Mouse (Mus musculus) ES-Bruce4 (cell line): ENCODE results near the gene Med10. TPM values are rescaled to one million over a fixed set of nuclear protein-coding genes. Genes with fewer than 3 reads are reported as not detected.

Source experiments
- H3K27ac ChIP-seq: 2 replicates; pipeline ENCODE4 v1.5.1; 2012; ENCODE audit warnings: low read length, inconsistent platforms; ENCODE audit not compliant: insufficient read depth
- H3K27me3 ChIP-seq: 2 replicates; pipeline ENCODE4 v1.6.1; 2012; ENCODE audit warnings: mild to moderate bottlenecking, low read length, inconsistent platforms; ENCODE audit not compliant: control insufficient read depth, poor library complexity, insufficient read depth, severe bottlenecking
- H3K36me3 ChIP-seq: 2 replicates; pipeline ENCODE4 v1.6.1; 2012; ENCODE audit warnings: inconsistent platforms, mild to moderate bottlenecking, low read length, moderate library complexity; ENCODE audit not compliant: control insufficient read depth, poor library complexity, insufficient read depth, severe bottlenecking
- H3K4me1 ChIP-seq: one replicate; pipeline ENCODE4 v1.8.1; 2011; ENCODE audit warnings: low read length; ENCODE audit not compliant: control insufficient read depth, insufficient read depth
- H3K4me3 ChIP-seq: 2 replicates; pipeline ENCODE4 v1.5.1; 2011; ENCODE audit warnings: low read depth, mild to moderate bottlenecking, low read length
- H3K9ac ChIP-seq: 2 replicates; pipeline ENCODE4 v1.6.1; 2012; ENCODE audit warnings: low read depth, mild to moderate bottlenecking, inconsistent platforms; ENCODE audit not compliant: poor library complexity, severe bottlenecking
- H3K9me3 ChIP-seq: replicated peaks from 2 replicates; pipeline ENCODE4 v1.6.1; 2012; ENCODE audit warnings: mild to moderate bottlenecking, low read length, inconsistent platforms; ENCODE audit not compliant: control insufficient read depth, poor library complexity, insufficient read depth, severe bottlenecking
- CTCF ChIP-seq: IDR thresholded peaks from one replicate; pipeline ENCODE4 v1.8.1; 2011; ENCODE audit warnings: low read depth, low read length
- EP300 ChIP-seq: IDR thresholded peaks from 2 replicates; pipeline ENCODE4 v1.6.1; 2011; ENCODE audit warnings: low read depth, low read length; ENCODE audit not compliant: insufficient read depth
- POLR2A ChIP-seq: IDR thresholded peaks from one replicate; pipeline ENCODE4 v1.8.1; 2011; ENCODE audit warnings: low read length; ENCODE audit not compliant: insufficient read depth
- polyA plus RNA-seq: library from polyadenylated mRNA; stranded (reverse); fragments of >200 nt; gene quantifications from 2 replicates; pipeline ENCODE4 v1.2.4, GENCODE M21; 2011; ENCODE audit warnings: low read depth; ENCODE audit not compliant: missing spikeins, insufficient read depth, insufficient read length

The Med10 gene
- 38.8 and 45.1 TPM in 2 replicates for polyA plus RNA-seq

DNA sequence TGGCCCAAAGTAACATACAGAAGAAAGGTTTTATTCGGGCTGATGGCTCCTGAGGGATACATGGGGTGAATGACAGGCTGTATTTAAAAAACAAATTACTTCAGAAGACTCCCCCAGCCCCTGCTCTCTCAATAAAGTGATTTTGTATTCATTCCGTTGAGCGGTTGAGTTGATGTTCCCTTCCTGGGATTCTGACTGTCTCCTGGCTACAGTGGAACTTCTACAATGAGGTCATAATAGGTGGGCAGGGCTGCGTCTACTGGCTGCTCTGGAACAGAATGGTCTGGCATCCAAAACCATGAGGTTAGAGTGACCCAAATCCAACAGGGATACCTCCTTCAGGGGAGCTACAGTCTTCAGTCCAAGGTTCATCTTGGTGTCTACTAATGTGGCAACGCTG is at the start of gene Med10:
Gene Med10, plus strand, starts transcription at position 301 of the 400 bp plus-strand sequence.
- Histone ChIP-seq H3K9me3 (no peaks in the 10 kb centered on the region), H3K4me1 (no peaks in the 10 kb centered on the region), H3K27me3 (no peaks in the 10 kb centered on the region; the same call in 1 of the 2 replicates), H3K36me3 (no peaks in the 10 kb centered on the region), H3K4me3 (no peak within 1 kb of the TSS), H3K9ac (no peak within 1 kb of the TSS), H3K27ac (no peak within 1 kb of the TSS)
- TF ChIP-seq CTCF (no peak), EP300 (no peak), POLR2A (no peak)

DNA sequence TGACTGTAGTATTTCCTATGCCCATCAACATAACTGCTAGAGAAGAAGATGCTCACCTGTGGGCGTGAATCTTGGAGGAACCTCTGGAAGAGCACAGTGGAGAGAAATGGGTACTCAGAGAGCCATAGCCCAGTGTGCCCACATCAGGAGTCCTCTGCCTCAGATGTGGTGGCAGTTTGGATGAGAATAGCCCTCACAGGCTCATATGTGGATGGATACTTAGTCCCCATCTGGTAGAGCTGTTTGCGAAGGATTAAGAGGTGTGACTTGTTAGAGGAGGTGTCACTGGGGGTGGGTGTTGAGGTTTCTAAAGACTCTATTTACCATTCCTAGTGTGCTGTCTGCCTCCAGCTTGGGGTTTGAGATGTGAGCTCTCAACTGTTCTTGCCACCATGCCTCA is 49.3 kb upstream of the Med10 start:
- H3K27ac ChIP-seq: no peak overlapping the region
- no peaks in the 10 kb centered on the region for H3K36me3 ChIP-seq
- no peak overlapping the region for H3K9ac ChIP-seq
- H3K9me3 ChIP-seq: no peaks in the 10 kb centered on the region
- H3K27me3 ChIP-seq: no peaks in the 10 kb centered on the region
- TF ChIP-seq CTCF: no peak
- no peak for TF ChIP-seq POLR2A
- no peak for TF ChIP-seq EP300
- no peaks in the 10 kb centered on the region for H3K4me1 ChIP-seq
- no peak overlapping the region for H3K4me3 ChIP-seq

DNA sequence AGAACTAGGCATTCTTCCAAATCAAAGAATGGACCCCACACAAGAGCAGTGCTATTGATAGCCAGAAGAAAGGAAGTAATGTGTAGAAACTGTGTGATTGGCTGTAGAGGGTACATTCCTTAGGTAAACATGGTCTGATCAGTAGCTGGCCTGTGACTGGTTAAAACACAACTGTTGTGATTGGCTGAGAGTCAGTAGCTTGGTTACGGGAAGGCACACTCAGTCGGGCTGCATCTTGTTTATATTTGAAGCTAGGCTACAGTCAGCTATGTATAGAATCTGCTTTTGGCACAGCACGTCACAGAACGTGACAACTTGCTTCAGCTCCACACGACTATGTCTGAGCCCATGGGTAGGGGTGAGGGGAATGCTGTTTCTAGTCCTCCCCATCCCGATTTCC is 43.2 kb upstream of the Med10 start:
- Histone ChIP-seq H3K9me3 (no peaks in the 10 kb centered on the region), H3K27ac (no peak overlapping the region), H3K4me3 (no peak overlapping the region), H3K36me3 (no peaks in the 10 kb centered on the region), H3K27me3 (no peaks in the 10 kb centered on the region), H3K4me1 (no peaks in the 10 kb centered on the region), H3K9ac (no peak overlapping the region)
- TF ChIP-seq CTCF (no peak), POLR2A (no peak), EP300 (no peak)

DNA sequence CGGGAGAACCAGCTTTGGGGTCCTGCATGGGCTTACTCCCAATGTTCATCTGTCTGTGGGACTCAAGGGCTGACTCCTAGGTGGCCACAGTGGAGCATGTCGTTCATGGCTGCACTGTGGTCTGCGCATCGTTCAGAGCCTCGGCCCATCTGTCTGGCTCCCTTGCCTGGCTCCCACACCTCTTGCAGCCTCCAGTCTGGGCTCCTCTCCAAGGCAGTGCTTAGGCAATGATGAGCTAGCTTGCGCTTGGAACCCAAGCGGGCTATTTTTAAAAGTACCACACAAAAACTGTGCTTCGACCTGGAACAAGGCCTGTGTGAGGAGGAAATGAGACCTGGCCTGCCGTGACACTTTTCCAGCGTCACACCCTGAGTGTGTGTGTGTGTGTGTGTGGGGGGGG is 40.8 kb upstream of the Med10 start:
- H3K4me1 ChIP-seq: no peaks in the 10 kb centered on the region
- no peak overlapping the region for H3K4me3 ChIP-seq
- no peak overlapping the region for H3K27ac ChIP-seq
- H3K9ac ChIP-seq: no peak overlapping the region
- TF ChIP-seq POLR2A: no peak
- TF ChIP-seq CTCF: no peak
- no peak for TF ChIP-seq EP300
- no peaks in the 10 kb centered on the region for H3K9me3 ChIP-seq
- H3K36me3 ChIP-seq: no peaks in the 10 kb centered on the region
- H3K27me3 ChIP-seq: no peaks in the 10 kb centered on the region

DNA sequence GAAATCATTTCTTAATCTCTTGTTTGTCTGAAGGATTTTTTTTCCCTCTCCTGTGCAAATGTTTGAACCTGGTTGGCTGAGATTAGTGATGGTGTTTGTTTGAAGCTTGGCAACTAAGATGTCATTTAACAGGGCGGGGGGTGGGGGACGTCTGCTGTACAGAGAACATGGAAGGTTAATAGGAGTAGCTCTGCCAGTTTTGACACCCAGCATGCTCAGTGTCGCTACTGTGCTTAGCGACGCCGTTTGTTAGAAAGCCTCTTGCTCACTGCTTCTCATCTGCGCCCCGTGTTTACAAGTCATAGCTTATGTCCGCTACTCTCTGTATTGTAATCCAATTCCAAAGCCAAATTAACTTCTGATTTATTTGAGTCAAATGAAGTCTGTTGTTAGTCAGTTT is 37.5 kb upstream of the Med10 start:
- Histone ChIP-seq H3K27ac (no peak overlapping the region), H3K36me3 (no peaks in the 10 kb centered on the region), H3K4me3 (no peak overlapping the region), H3K4me1 (no peaks in the 10 kb centered on the region), H3K9ac (no peak overlapping the region), H3K9me3 (no peaks in the 10 kb centered on the region), H3K27me3 (no peaks in the 10 kb centered on the region)
- TF ChIP-seq CTCF (no peak), EP300 (no peak), POLR2A (no peak)

DNA sequence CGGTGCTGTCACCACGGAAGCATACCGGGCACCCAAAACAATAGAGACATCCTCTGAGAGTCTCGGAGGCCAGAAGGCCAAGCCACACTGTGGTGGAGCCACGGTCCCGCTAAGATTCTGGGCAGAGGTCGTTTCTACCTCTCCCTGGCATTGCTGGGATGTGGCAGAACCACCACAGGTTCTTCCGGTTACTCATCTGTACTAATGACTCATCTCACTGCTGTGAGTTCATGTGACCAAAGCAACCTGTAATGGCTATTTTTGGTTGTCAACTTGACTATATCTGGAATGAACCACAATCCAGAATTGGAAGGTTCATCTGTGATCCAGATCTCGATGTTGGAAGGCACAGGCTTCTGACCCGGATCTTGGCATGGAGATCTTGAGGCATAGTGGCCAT is 34.0 kb upstream of the Med10 start:
- H3K36me3 ChIP-seq: no peaks in the 10 kb centered on the region
- no peak for TF ChIP-seq POLR2A
- TF ChIP-seq EP300: no peak
- no peak for TF ChIP-seq CTCF
- no peaks in the 10 kb centered on the region for H3K9me3 ChIP-seq
- H3K27me3 ChIP-seq: no peaks in the 10 kb centered on the region
- H3K4me1 ChIP-seq: no peaks in the 10 kb centered on the region
- no peak overlapping the region for H3K27ac ChIP-seq
- H3K9ac ChIP-seq: no peak overlapping the region
- H3K4me3 ChIP-seq: no peak overlapping the region
